Comparison of ENCODE assay signal across 21 mouse cellular contexts in genomic region chr7:113109481-113109880, GRCm38 (mm10).
A peak's percentile ranks its signal among the peaks of the same experiment; 100 is the strongest.
DNase-seq lines count a peak whose midpoint lies in the region; ATAC-seq and TF ChIP-seq lines count a peak whose summit lies in the region.
"Had no signal": no experiment of that assay in that cellular context is flagged by ENCODE, and none has a peak within 500 bp of the region (broad histone marks: within the 10 kb centered on the region; RNA-seq: fewer than 3 reads in every experiment).

No protein-coding gene starts in this region.

- in situ Hi-C loops in ES-E14 (cut with MboI; ENCODE audit: low sequenced_read_pairs in 2 of 2, unreplicated experiment in 2 of 2) = no loop called here

- ATAC-seq in hindbrain, postnatal 0 days = no peak
- no peak for ATAC-seq in hindbrain, embryonic 13.5 days (ENCODE audit: low FRiP score)
- ATAC-seq: forebrain, embryonic 15.5 days had no signal

- no peaks in the 10 kb centered on the region for H3K36me3 ChIP-seq in hindbrain, postnatal 0 days (ENCODE audit: insufficient read depth, low read length)
- H3K36me3 ChIP-seq in hindbrain, embryonic 13.5 days = no peaks in the 10 kb centered on the region
- H3K36me3 ChIP-seq in ES-E14 (ENCODE audit: control insufficient read depth, insufficient read depth, low read length, poor library complexity, severe bottlenecking) = no peaks in the 10 kb centered on the region
- H3K36me3 ChIP-seq: embryonic facial prominence, embryonic 13.5 days; forebrain, embryonic 15.5 days; G1E; heart, embryonic 15.5 days; hindbrain, embryonic 15.5 days had no signal

- no peaks in the 10 kb centered on the region for H3K9me3 ChIP-seq in hindbrain, postnatal 0 days (ENCODE audit: low read length)
- H3K9me3 ChIP-seq in hindbrain, embryonic 13.5 days = no peaks in the 10 kb centered on the region
- no peaks in the 10 kb centered on the region for H3K9me3 ChIP-seq in ES-E14 (ENCODE audit: control insufficient read depth, insufficient read depth, low read depth, low read length)
- H3K9me3 ChIP-seq: embryonic facial prominence, embryonic 13.5 days; forebrain, embryonic 15.5 days; G1E; heart, embryonic 15.5 days; hindbrain, embryonic 15.5 days had no signal

- TF ChIP-seq CTCF in hindbrain, postnatal 0 days (IDR thresholded peaks at IDR 0.05; ENCODE audit: low read depth) = no peak

- H3K27me3 ChIP-seq in hindbrain, postnatal 0 days (ENCODE audit: insufficient read depth, low read length) = no peaks in the 10 kb centered on the region
- no peaks in the 10 kb centered on the region for H3K27me3 ChIP-seq in hindbrain, embryonic 13.5 days
- H3K27me3 ChIP-seq: embryonic facial prominence, embryonic 13.5 days; forebrain, embryonic 15.5 days; heart, embryonic 15.5 days; hindbrain, embryonic 15.5 days had no signal

- no peak overlapping the region for H3K4me3 ChIP-seq in hindbrain, postnatal 0 days (ENCODE audit: low read length)
- H3K4me3 ChIP-seq in hindbrain, embryonic 13.5 days = no peak overlapping the region
- no peak overlapping the region for H3K4me3 ChIP-seq in ES-E14 (ENCODE audit: insufficient read depth in 1 of 2, low read depth in 1 of 2, low read length in 2 of 2, poor library complexity in 1 of 2, severe bottlenecking in 1 of 2)
- H3K4me3 ChIP-seq: embryonic facial prominence, embryonic 13.5 days; forebrain, embryonic 15.5 days; heart, adult 2 months; heart, embryonic 15.5 days; hindbrain, embryonic 15.5 days had no signal

- H3K9ac ChIP-seq in hindbrain, postnatal 0 days (replicated peaks; ENCODE audit: low read length) = no peak overlapping the region
- H3K9ac ChIP-seq in hindbrain, embryonic 13.5 days = no peak overlapping the region
- H3K9ac ChIP-seq in ES-E14 (ENCODE audit: insufficient read depth, low read depth, low read length, poor library complexity, severe bottlenecking) = no peak overlapping the region
- H3K9ac ChIP-seq: embryonic facial prominence, embryonic 13.5 days; forebrain, embryonic 15.5 days; heart, embryonic 15.5 days; hindbrain, embryonic 15.5 days had no signal

- H3K27ac ChIP-seq in hindbrain, postnatal 0 days = no peak overlapping the region
- no peak overlapping the region for H3K27ac ChIP-seq in hindbrain, embryonic 13.5 days
- no peak overlapping the region for H3K27ac ChIP-seq in ES-E14 (ENCODE audit: insufficient read depth, low read depth, low read length, poor library complexity, severe bottlenecking)
- H3K27ac ChIP-seq: embryonic facial prominence, embryonic 13.5 days; forebrain, embryonic 15.5 days; heart, adult 2 months; heart, embryonic 15.5 days; hindbrain, embryonic 15.5 days had no signal

- H3K4me1 ChIP-seq in hindbrain, postnatal 0 days (ENCODE audit: insufficient read depth, low read length) = 0 out of 2 replicates have a peak, but pooled peaks cover 4% of the 10 kb centered on the region
- H3K4me1 ChIP-seq in hindbrain, embryonic 13.5 days (replicated peaks) = peaks cover 9% of the 10 kb centered on the region
- H3K4me1 ChIP-seq in ES-E14 (ENCODE audit: control insufficient read depth in 2 of 2, insufficient read depth in 2 of 2, low read length in 2 of 2, poor library complexity in 1 of 2) = no peaks in the 10 kb centered on the region
- H3K4me1 ChIP-seq: forebrain, embryonic 15.5 days; heart, embryonic 15.5 days had no signal

- no peak overlapping the region for H3K4me2 ChIP-seq in hindbrain, postnatal 0 days (ENCODE audit: low read depth, low read length)
- H3K4me2 ChIP-seq in hindbrain, embryonic 13.5 days = no peak overlapping the region
- H3K4me2 ChIP-seq: embryonic facial prominence, embryonic 13.5 days; forebrain, embryonic 15.5 days; heart, embryonic 11.5 days; heart, embryonic 15.5 days; hindbrain, embryonic 15.5 days had no signal

- peak; percentile 27 to 38 for DNase-seq in adrenal gland, postnatal 36 days
- DNase-seq in adrenal gland, adult 8-10 months = no peak
- peak; percentile 53 for DNase-seq in hindbrain, postnatal 0 days (ENCODE audit: low spot score)
- no peak for DNase-seq in ES-E14 (ENCODE audit: low read depth, low spot score)
- peak; percentile 60 for DNase-seq in Muller cell, postnatal 12 days (ENCODE audit: inconsistent ontology term)
- no peak for DNase-seq in frontal cortex, postnatal 10 days (ENCODE audit: low spot score in 2 of 2)
- DNase-seq: cerebellum, adult 18-20 months; cerebellum, adult 9-11 months; cerebellum, postnatal 36 days; gastrocnemius, postnatal 14 days; heart, adult 2 months; heart, postnatal 14 days; kidney, adult 11 months; kidney, adult 9 months had no signal

TF ChIP-seq in ES-E14, 5 proteins besides CTCF, POLR2A, EP300 and RAD21:
- TF ChIP-seq MAFK (IDR thresholded peaks at IDR 0.05; ENCODE audit: insufficient read depth, low read depth, low read length) (no peak), ZNF384 (IDR thresholded peaks at IDR 0.05; ENCODE audit: low read depth, low read length) (0 out of 2 replicates have a peak, but pooled peaks have one; percentile 37)

Comparison
In these comparisons a context has a peak if more than half of its experiments do, and no peak if none do; other contexts are left out.
1. DNase-seq: peak in adrenal gland, postnatal 36 days (2 of 2), hindbrain, postnatal 0 days (single experiment) and Muller cell, postnatal 12 days (single experiment); none in adrenal gland, adult 8-10 months (single experiment), ES-E14 (single experiment) and frontal cortex, postnatal 10 days (0 of 2).